Mouse (Mus musculus): ENCODE measurements around the gene Rps6kb2. TPM values are rescaled to one million over a fixed set of nuclear protein-coding genes. Genes with fewer than 3 reads are reported as not detected.

Rps6kb2 gene
- polyA plus RNA-seq, 1 experiment from 2014 or later = 43.2 TPM

DNA sequence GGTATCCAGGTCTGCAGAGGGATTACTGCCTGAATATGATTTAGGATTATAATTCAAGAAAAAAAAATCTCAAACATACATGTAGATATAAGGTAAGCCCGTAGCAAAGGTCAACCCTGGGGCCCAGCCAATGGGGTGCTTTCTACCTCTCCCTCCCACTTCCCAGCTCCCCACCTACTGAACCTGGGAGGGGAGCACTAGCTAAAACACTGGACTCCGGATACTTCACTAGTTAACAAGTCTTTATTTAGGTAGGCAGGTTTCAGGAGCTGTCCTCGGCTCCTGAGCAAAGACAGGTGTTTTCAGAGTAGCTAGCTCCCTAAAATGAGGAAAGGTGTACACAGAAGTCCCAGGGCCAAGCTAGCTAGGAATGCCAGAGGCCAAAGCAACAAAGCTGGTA, 946 bp upstream of the Rps6kb2 start:
- Histone ChIP-seq H3K27me3 (ENCODE audit: insufficient read depth, low read length) (no peaks in the 10 kb centered on the region), H3K4me1 (ENCODE audit: insufficient read depth) (peaks cover 5% of the 10 kb centered on the region; the same call in 1 of the 2 replicates), H3K36me3 (ENCODE audit: insufficient read depth) (peaks cover 22% of the 10 kb centered on the region), H3K4me2 (peak overlapping the region; percentile 82; the same call in 1 of the 2 replicates), H3K27ac (ENCODE audit: low read depth) (no peak overlapping the region), H3K9me3 (ENCODE audit: low read depth, low read length) (no peaks in the 10 kb centered on the region), H3K9ac (no peak overlapping the region), H3K4me3 (ENCODE audit: low read depth, low read length) (no peak overlapping the region)
- 72% methylated on average over 3 of the region's 3 CpGs for WGBS
- DNase-seq (no peak), ATAC-seq (ENCODE audit: insufficient read depth) (no peak)
- TF ChIP-seq CTCF (IDR thresholded peaks at IDR 0.05; ENCODE audit: low read depth) = no peak

- peaks cover 28% of the 10 kb centered on the region for H3K36me3 ChIP-seq (ENCODE audit: insufficient read depth)
- peak overlapping the region; percentile 71 for H3K27ac ChIP-seq (ENCODE audit: low read depth)
- DNase-seq = no peak
- peaks cover 5% of the 10 kb centered on the region; the same call in 1 of the 2 replicates for H3K4me1 ChIP-seq (ENCODE audit: insufficient read depth)
- WGBS = 32% methylated on average over 4 of the region's 4 CpGs
- no peak for ATAC-seq (ENCODE audit: insufficient read depth)
- H3K9me3 ChIP-seq (ENCODE audit: low read depth, low read length) = no peaks in the 10 kb centered on the region
- no peaks in the 10 kb centered on the region for H3K27me3 ChIP-seq (ENCODE audit: insufficient read depth, low read length)
- peak overlapping the region; percentile 82 for H3K4me2 ChIP-seq
- no peak for TF ChIP-seq CTCF (IDR thresholded peaks at IDR 0.05; ENCODE audit: low read depth)
- H3K4me3 ChIP-seq (ENCODE audit: low read depth, low read length) = peak overlapping the region; percentile 75
- peak overlapping the region; percentile 62 for H3K9ac ChIP-seq
These were observed 361 bp upstream of the Rps6kb2 start for GRCm38 (mm10) chr19:4163543-4163887.

DNA sequence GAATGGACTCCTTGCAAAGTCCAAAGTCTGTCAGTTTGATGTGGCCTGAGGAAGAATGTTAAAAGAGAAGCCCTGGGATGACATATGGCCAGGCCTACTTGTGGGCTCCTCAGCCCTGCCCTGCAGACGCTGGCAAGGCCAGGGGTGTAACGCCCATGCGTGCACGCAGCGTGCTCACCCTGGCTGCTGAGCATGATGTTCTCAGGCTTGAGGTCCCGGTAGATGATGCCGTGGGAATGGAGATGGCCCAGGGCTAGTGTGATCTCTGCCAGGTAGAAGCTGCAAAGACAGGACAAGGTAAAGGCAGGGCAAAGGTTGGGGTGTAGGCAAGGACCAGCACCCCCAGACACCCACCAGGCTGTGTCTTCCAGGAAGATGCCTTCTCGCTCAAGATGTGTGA, 4.1 kb downstream of the Rps6kb2 start:
- DNase-seq (no peak), ATAC-seq (ENCODE audit: insufficient read depth) (no peak)
- TF ChIP-seq CTCF (IDR thresholded peaks at IDR 0.05; ENCODE audit: low read depth) = no peak
- WGBS = 95% methylated on average over 8 of the region's 8 CpGs
- H3K4me2 ChIP-seq = no peak overlapping the region
- peaks cover 5% of the 10 kb centered on the region; the same call in 1 of the 2 replicates for H3K4me1 ChIP-seq (ENCODE audit: insufficient read depth)
- H3K27ac ChIP-seq (ENCODE audit: low read depth) = no peak overlapping the region
- no peaks in the 10 kb centered on the region for H3K9me3 ChIP-seq (ENCODE audit: low read depth, low read length)
- no peak overlapping the region for H3K4me3 ChIP-seq (ENCODE audit: low read depth, low read length)
- H3K27me3 ChIP-seq (ENCODE audit: insufficient read depth, low read length) = no peaks in the 10 kb centered on the region
- peaks cover 42% of the 10 kb centered on the region for H3K36me3 ChIP-seq (ENCODE audit: insufficient read depth)
- no peak overlapping the region for H3K9ac ChIP-seq

GRCm38 (mm10) chr19:4156771-4157170, 6.4 kb downstream of the Rps6kb2 start:
- Histone ChIP-seq H3K9ac (no peak overlapping the region), H3K4me2 (no peak overlapping the region), H3K27ac (ENCODE audit: low read depth) (no peak overlapping the region), H3K27me3 (ENCODE audit: insufficient read depth, low read length) (no peaks in the 10 kb centered on the region), H3K36me3 (ENCODE audit: insufficient read depth) (peaks cover 52% of the 10 kb centered on the region), H3K4me1 (ENCODE audit: insufficient read depth) (no peaks in the 10 kb centered on the region), H3K4me3 (ENCODE audit: low read depth, low read length) (no peak overlapping the region), H3K9me3 (ENCODE audit: low read depth, low read length) (no peaks in the 10 kb centered on the region)
- ATAC-seq (ENCODE audit: insufficient read depth) (no peak), DNase-seq (no peak)
- TF ChIP-seq CTCF (IDR thresholded peaks at IDR 0.05; ENCODE audit: low read depth) = no peak
- 91% methylated on average over 12 of the region's 12 CpGs for WGBS

GRCm38 (mm10) chr19:4156073-4156579, 7.0 kb downstream of the Rps6kb2 start:
- peaks cover 51% of the 10 kb centered on the region for H3K36me3 ChIP-seq (ENCODE audit: insufficient read depth)
- WGBS = 70% methylated on average over 20 of the region's 20 CpGs
- H3K4me2 ChIP-seq = no peak overlapping the region
- no peaks in the 10 kb centered on the region for H3K9me3 ChIP-seq (ENCODE audit: low read depth, low read length)
- no peak overlapping the region for H3K4me3 ChIP-seq (ENCODE audit: low read depth, low read length)
- ATAC-seq (ENCODE audit: insufficient read depth) (no peak), DNase-seq (no peak)
- H3K9ac ChIP-seq = no peak overlapping the region
- TF ChIP-seq CTCF (IDR thresholded peaks at IDR 0.05; ENCODE audit: low read depth) = no peak
- no peak overlapping the region for H3K27ac ChIP-seq (ENCODE audit: low read depth)
- H3K27me3 ChIP-seq (ENCODE audit: insufficient read depth, low read length) = no peaks in the 10 kb centered on the region
- no peaks in the 10 kb centered on the region for H3K4me1 ChIP-seq (ENCODE audit: insufficient read depth)

DNA sequence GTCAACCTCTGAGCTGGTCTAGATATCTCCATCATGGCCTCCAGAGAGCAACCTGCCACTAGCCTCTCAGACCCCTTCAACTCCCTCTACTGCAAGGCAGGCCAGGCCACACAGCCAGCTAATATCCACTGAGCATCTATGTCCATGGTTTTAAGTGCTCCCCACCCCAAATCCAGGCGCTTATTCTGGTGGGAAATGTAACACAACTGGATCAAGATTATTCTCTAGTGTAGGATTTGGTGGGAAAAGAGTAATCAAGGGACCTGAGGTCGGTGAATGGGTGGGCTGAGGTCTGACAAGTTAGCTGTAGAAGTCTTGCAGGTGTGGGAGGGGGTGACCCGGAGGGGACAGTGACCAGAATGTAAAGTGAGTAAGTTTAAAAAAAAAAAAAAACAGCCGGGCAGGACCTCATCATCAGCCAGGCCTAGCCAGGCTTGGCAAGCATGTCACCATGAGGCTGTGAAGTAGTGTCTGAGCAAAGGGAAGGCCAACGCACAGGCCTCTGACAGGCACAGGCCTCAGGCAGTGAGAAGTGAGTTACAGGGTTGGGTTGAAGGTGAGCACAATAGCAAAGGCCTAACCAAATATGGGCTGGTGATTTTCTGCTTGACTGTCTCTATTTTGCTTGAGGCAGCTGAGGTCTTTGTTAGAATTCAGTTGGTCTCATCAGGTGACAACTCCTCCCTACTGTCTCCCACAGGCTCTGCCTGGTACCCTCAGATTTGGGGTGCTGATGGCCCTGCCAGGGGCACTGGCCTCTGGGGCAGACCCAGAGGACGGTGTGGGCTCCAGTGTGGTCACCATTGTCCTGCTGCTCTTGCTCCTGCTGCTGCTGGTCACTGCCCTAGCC, 7.7 kb downstream of the Rps6kb2 start:
- TF ChIP-seq CTCF (IDR thresholded peaks at IDR 0.05; ENCODE audit: low read depth) = no peak
- H3K36me3 ChIP-seq (ENCODE audit: insufficient read depth) = peaks cover 52% of the 10 kb centered on the region
- H3K27me3 ChIP-seq (ENCODE audit: insufficient read depth, low read length) = no peaks in the 10 kb centered on the region
- no peak overlapping the region for H3K27ac ChIP-seq (ENCODE audit: low read depth)
- DNase-seq (no peak), ATAC-seq (ENCODE audit: insufficient read depth) (no peak)
- no peak overlapping the region for H3K4me2 ChIP-seq
- no peaks in the 10 kb centered on the region for H3K4me1 ChIP-seq (ENCODE audit: insufficient read depth)
- WGBS = 75% methylated on average over 6 of the region's 6 CpGs
- H3K9me3 ChIP-seq (ENCODE audit: low read depth, low read length) = no peaks in the 10 kb centered on the region
- no peak overlapping the region for H3K9ac ChIP-seq
- no peak overlapping the region for H3K4me3 ChIP-seq (ENCODE audit: low read depth, low read length)

- Histone ChIP-seq H3K36me3 (ENCODE audit: insufficient read depth) (peaks cover 53% of the 10 kb centered on the region), H3K9ac (no peak overlapping the region), H3K4me2 (no peak overlapping the region), H3K4me3 (ENCODE audit: low read depth, low read length) (no peak overlapping the region), H3K27me3 (ENCODE audit: insufficient read depth, low read length) (no peaks in the 10 kb centered on the region), H3K27ac (ENCODE audit: low read depth) (no peak overlapping the region), H3K9me3 (ENCODE audit: low read depth, low read length) (no peaks in the 10 kb centered on the region), H3K4me1 (ENCODE audit: insufficient read depth) (no peaks in the 10 kb centered on the region)
- DNase-seq (no peak), ATAC-seq (ENCODE audit: insufficient read depth) (no peak)
- 69% methylated on average over 13 of the region's 13 CpGs for WGBS
- TF ChIP-seq CTCF (IDR thresholded peaks at IDR 0.05; ENCODE audit: low read depth) = no peak
These were observed 8.5 kb downstream of the Rps6kb2 start for GRCm38 (mm10) chr19:4154437-4155222.

All from lung, embryonic 14.5 days (tissue).